Mouse (Mus musculus) left cerebral cortex, adult 18-20 months (tissue): ENCODE measurements around the gene Smco3. TPM values are rescaled to one million over a fixed set of nuclear protein-coding genes. Genes with fewer than 3 reads are reported as not detected.
"Not testable (repeated sequence)": the region's sequence is repeated elsewhere in the genome, so short reads cannot be mapped to it uniquely, and the experiment has no call there.

Source experiments
- DNase-seq, 2 experiments: peaks; one replicate each; pipeline ENCODE4 v3.0.0; 2021 to 2022; ENCODE audit warnings: low spot score in 2 of 2, mixed read lengths in 1 of 2
- long read RNA-seq, 2 experiments: library from polyadenylated mRNA; stranded (forward); transcript quantifications; one replicate each; pipeline ENCODE4 v2.0.0; 2021
- total RNA-seq, 2 experiments: library from RNA; stranded (reverse); gene quantifications; 2 replicates each; pipeline ENCODE4 v1.2.3; 2021

The Smco3 gene
- total RNA-seq, result 1 to 10 TPM; 4.9 to 5.3 TPM
- long read RNA-seq, experiment 1, transcript Smco3-201 (2 exons, 2,056 nt), result major isoform, 12 of 12 reads
- long read RNA-seq, experiment 1, partial matches to known transcripts, result 0 of 12 reads
- long read RNA-seq, experiment 1, other reads (novel, unspliced or antisense), result 0 of 12 reads
- long read RNA-seq, experiment 2, transcript Smco3-201 (2 exons, 2,056 nt), result major isoform, 5 of 6 reads
- long read RNA-seq, experiment 2, partial matches to known transcripts, result 0 of 6 reads
- long read RNA-seq, experiment 2, other reads (novel, unspliced or antisense), result 1 of 6 reads

- no peak for DNase-seq
Observed at GRCm38 (mm10) chr6:136835352-136835751, at the start of gene Smco3. Gene Smco3 (minus strand): TSS chr6:136835452.

- DNase-seq, result not testable (repeated sequence)
Observed at GRCm38 (mm10) chr6:136884766-136885165, 49.5 kb upstream of the Smco3 start.

GRCm38 (mm10) chr6:136883961-136884360, 48.7 kb upstream of the Smco3 start:
- DNase-seq, result no peak

- no peak for DNase-seq
Observed at GRCm38 (mm10) chr6:136883431-136883915, 48.2 kb upstream of the Smco3 start.

- DNase-seq, result no peak
Observed at GRCm38 (mm10) chr6:136881678-136882077, 46.4 kb upstream of the Smco3 start.

GRCm38 (mm10) chr6:136875670-136876069, 40.4 kb upstream of the Smco3 start, which contains the start of gene Mgp:
Gene Mgp (minus strand): TSS chr6:136875823.
- DNase-seq, result peak; percentile 63 to 72

GRCm38 (mm10) chr6:136874599-136874998, 39.3 kb upstream of the Smco3 start:
- DNase-seq, result peak; percentile 30 to 38

GRCm38 (mm10) chr6:136868921-136869320, 33.7 kb upstream of the Smco3 start:
- DNase-seq, result no peak

GRCm38 (mm10) chr6:136866150-136866549, 30.9 kb upstream of the Smco3 start:
- no peak for DNase-seq

- no peak for DNase-seq
Observed at GRCm38 (mm10) chr6:136865360-136865759, 30.1 kb upstream of the Smco3 start.

GRCm38 (mm10) chr6:136861020-136861419, 25.8 kb upstream of the Smco3 start:
- DNase-seq, result peak in 1 of 2 experiments; percentile 24

GRCm38 (mm10) chr6:136858420-136858819, 23.2 kb upstream of the Smco3 start:
- no peak for DNase-seq

- no peak for DNase-seq
Observed at GRCm38 (mm10) chr6:136857873-136858260, 22.6 kb upstream of the Smco3 start.

GRCm38 (mm10) chr6:136857186-136857872, 22.1 kb upstream of the Smco3 start, which contains the start of gene Art4:
Gene Art4 (minus strand): TSS chr6:136857733.
- no peak for DNase-seq

- DNase-seq, result no peak
Observed at GRCm38 (mm10) chr6:136856071-136856636, 20.9 kb upstream of the Smco3 start.

- no peak for DNase-seq
Observed at GRCm38 (mm10) chr6:136855183-136855582, 19.9 kb upstream of the Smco3 start.

- no peak for DNase-seq
Observed at GRCm38 (mm10) chr6:136854361-136854781, 19.1 kb upstream of the Smco3 start.

GRCm38 (mm10) chr6:136852762-136853161, 17.5 kb upstream of the Smco3 start:
- DNase-seq, result no peak

GRCm38 (mm10) chr6:136852348-136852747, 17.1 kb upstream of the Smco3 start:
- DNase-seq, result no peak

- DNase-seq, result no peak
Observed at GRCm38 (mm10) chr6:136850267-136850666, 15.0 kb upstream of the Smco3 start.

- no peak for DNase-seq
Observed at GRCm38 (mm10) chr6:136848971-136849370, 13.7 kb upstream of the Smco3 start.

- DNase-seq, result no peak
Observed at GRCm38 (mm10) chr6:136848399-136848798, 13.1 kb upstream of the Smco3 start.
